Mouse (Mus musculus) gonadal fat pad, adult 2 months (tissue): ENCODE data around the gene Kcna10. TPM values are rescaled to one million over a fixed set of nuclear protein-coding genes. Genes with fewer than 3 reads are reported as not detected.

Source experiments
- DNase-seq: peaks from one replicate; pipeline ENCODE4 v3.0.0-alpha.2; 2012; ENCODE audit warnings: low read depth
- polyA plus RNA-seq: library from polyadenylated mRNA; depleted of rRNA; stranded (reverse); fragments of >200 nt; gene quantifications from 2 replicates; pipeline ENCODE4 v1.2.3, GENCODE M21; 2012; rRNA removed

Gene Kcna10
- polyA plus RNA-seq, result not detected in 2 replicates

DNA sequence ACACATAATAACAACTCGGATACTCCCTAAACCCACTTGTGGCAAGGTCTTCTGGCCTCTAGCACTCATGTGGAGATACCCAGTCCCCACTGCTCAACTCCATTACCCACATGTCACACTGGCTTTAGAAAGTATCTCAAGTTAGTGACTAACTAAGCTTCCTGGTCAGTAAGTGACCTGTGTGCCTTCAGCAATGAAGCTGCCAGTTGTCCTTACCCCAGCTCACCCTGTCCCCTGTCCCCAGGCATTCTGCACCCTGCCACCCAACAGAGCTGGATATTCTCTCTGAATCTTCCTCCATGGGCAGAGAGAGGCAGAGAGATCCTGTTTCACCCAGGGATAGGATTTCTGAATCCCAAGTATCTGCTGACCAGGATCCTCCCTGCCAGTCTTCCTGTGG is at the start of gene Kcna10:
Gene Kcna10 (plus strand): TSS at position 301 of the 400 bp plus-strand sequence.
- no peak for DNase-seq

GRCm38 (mm10) chr3:107134457-107134856 is 48.4 kb upstream of the Kcna10 start:
- DNase-seq, result no peak

DNA sequence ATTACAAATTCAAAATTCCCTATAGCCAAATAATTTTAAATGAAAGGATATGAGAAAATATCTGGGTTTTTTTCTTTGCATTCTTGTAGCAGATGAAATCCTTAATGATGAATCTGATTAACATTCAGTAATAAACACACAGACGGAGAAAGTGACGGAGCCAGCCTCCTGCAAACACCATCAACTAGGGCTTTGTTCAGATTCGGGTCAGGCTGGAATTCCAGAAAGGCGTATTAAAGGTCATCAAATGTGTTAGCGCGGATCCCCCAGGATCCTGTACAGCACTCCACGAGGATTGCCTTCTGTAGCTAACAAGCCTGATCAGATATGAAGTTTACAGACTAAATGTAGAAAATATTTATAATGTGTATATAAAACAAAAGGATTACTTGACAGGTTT is 35.7 kb upstream of the Kcna10 start:
- no peak for DNase-seq

DNA sequence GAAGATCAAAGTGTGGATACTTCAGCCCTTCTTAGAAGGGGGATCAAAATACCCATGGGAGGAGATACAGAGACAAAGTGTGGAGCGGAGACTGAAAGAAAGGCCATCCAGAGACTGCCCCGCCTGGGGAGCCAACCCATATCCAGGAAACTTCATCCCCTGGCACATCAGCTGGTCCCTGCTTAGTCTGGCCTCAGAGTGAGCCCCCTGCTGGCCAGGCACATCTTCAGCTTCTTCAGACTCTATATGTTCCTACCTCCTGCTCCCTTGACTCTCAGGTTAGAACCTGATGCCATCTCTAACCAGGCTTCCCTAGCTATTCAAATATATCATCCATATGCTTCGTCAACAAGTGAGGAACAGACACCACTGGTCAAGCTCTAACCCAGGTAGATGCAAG is 33.9 kb upstream of the Kcna10 start:
- DNase-seq, result no peak

- no peak for DNase-seq
Measured at GRCm38 (mm10) chr3:107150469-107150868, 32.4 kb upstream of the Kcna10 start.

GRCm38 (mm10) chr3:107150872-107151540 is 31.9 kb upstream of the Kcna10 start:
- no peak for DNase-seq

- DNase-seq, result no peak
Measured at GRCm38 (mm10) chr3:107153772-107154655, 28.8 kb upstream of the Kcna10 start.

- no peak for DNase-seq
Measured at GRCm38 (mm10) chr3:107158856-107159255, 24.0 kb upstream of the Kcna10 start.

DNA sequence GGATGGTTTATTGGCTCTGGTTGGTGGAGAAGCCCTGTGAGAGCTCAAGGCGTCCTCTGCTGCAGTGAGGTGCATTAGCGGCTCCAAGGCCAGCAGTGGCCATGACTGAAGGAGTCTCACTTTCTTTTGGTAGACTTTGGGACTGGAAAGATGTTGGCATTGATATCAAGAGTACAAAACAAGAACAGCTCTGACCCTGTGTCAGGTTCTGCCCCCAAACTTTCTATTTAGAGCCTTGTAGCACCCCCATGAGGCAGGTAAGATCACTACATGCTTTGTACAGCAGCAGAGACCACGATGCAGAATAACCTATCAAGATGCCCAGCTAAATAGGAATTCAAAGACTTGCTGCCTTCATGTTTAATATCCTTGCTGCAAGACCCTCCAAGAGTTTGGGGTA is 23.4 kb upstream of the Kcna10 start:
- no peak for DNase-seq

DNA sequence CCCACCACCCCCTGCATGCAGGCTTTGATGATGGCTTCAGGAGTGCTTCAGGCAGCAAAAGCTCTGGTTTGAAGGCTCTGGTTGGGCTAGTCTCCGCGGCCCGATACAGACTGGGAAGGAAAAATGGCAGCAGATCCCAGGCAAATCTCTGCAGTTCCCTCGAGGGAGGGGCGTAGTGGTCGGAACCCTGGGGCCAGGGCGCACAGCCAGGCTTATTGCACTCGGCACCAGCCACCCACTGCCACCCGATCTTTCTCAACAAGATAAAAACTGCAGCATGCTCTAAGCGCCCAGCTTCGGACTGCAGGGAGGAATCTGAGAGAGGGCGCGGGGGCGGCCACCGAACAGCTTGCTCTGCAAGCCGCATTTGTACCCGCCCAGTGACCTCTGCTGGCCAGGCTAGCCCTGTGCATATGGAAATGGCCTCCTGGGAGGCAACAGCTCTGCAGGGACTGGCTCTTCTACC is 23.0 kb upstream of the Kcna10 start:
- DNase-seq, result no peak

DNA sequence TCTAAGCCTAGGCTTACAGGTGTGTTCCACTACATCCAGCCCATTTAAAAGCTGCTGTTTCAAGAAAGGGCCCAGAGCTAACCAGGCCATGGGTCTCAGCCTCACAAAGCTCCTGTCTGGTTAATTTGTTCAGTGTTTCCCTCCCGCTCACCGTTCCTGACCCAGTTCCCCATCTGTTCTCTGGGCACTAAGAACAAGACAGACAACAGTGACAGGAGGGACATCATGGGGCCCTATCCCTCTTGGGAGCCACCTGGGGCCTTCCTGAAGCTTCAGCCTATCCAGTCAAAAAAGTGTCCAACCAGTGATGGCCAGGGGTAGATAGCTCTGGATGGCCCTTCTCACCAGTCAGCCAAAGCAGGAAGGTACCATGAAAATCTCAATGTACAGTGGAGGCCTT is 20.1 kb upstream of the Kcna10 start:
- DNase-seq, result no peak

DNA sequence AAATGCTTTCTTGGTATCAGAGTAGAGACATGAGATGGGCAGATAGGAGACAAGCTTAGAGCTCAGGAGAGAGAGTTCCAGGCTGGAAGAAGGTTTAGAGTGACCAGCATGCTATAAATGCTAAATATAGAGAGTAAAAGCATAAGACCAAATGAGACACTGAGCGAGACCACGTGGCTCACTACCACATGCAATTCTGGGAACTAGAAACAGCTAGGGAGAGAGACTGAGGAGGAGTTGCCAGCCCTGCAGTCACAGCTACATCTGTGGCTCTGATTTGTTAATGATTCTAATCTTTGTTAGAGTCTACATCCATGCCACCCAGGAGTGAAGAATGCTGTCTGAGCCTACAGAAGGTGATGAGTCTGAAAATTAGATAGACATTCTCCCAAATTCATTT is 13.3 kb upstream of the Kcna10 start:
- no peak for DNase-seq

- DNase-seq, result no peak
Measured at GRCm38 (mm10) chr3:107171964-107172363, 10.9 kb upstream of the Kcna10 start.

GRCm38 (mm10) chr3:107172556-107172955 is 10.3 kb upstream of the Kcna10 start:
- no peak for DNase-seq

DNA sequence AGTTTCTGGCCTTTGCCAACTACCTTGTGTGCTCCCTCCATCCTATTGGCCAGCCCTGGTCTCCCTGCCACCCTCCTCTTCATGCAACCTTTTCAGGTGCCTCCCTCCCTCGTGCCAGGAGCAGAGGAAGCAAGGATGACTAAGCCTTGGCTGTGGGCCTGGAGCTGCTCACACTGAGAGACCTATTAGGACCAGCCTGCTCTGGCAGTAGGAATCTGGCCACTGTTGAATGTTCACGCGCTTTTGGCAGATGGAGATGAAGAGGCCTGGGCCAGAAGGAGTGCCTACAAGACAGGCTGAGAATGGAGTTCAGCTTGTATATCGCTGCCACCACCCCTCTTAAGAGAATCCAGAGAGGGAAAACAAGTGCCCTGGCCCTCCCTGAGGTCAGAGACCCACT is 7.4 kb upstream of the Kcna10 start:
- no peak for DNase-seq

GRCm38 (mm10) chr3:107176501-107176900 is 6.4 kb upstream of the Kcna10 start:
- DNase-seq, result no peak

- DNase-seq, result no peak
Measured at GRCm38 (mm10) chr3:107180860-107181259, 2.0 kb upstream of the Kcna10 start.

DNA sequence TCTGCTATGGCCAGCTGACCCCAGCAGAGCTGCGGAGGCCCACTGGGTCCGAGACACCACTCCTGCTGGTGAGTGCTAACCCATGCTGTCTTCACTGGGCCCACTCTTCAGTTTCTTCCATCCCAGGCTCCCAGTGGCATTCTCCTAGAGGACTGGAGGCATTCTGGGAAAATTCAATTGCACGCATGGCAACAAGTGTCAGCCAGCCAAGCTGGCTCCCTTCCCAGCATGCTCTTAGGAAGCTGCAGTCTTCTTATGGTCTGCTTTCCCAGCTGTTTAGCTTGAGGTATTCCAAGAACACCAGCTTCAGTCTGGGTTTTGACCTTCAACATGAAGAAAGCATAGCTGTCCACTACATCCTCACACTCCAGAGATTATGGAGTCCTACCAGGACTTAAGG is 322 bp downstream of the Kcna10 start:
- no peak for DNase-seq

- DNase-seq, result no peak
Measured at GRCm38 (mm10) chr3:107185597-107185996, 2.7 kb downstream of the Kcna10 start.

DNA sequence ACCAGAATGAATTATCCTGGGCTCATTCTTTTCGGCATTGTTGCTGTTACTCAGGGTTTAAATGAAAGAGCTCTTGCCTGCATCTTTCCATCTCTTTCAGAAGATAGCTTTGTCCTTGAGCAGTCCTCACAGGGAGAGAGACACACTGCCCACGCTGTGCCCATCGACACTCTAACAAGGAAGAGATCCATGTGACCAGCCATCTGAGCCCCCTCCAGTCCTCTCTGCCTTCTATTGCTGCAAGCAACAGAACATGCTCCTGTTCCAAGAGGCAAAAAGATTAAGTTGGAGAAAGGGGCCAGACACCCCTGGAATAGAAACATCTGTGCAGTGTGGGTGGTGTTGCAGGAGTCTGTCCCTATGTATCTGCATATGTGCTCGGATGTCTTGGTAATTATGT is 4.2 kb downstream of the Kcna10 start:
- no peak for DNase-seq

DNA sequence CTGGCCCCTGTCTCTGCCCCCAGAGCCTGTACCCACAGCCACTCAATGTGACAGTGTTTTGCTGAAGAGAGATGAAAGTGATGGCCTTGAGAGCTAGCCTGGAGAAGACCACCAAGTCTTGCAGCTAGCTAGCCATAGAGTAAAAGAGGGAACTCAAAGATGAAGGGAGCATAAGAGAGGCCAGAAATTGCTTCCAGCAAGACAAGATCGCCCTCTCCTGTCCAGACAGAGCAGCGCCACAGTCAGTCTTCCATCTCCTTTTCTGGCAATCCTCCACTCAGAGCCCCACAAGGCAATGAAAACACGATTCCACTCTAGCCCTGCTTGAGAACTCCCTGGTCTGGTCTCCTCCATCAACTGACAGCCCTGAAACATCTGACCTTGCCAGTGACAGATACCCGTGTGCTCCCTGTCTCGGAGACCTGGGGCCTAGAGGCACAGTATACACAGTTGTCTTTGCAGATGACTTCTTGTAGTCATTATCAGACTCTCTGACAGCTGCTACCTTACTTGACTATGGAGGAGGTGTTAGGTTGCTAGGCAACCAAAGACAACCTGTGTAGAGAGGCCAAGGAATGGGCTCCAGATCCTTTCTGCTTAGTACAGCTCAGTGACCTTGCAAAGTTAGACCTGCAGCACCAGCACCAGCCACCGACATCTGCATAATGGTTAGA is 5.5 kb downstream of the Kcna10 start:
- DNase-seq, result no peak
